Mouse (Mus musculus) bone marrow, adult 2 months (tissue): Measurements from ENCODE around the gene Gabrr3.

Experiments
- CTCF ChIP-seq: fragments of 200-500 bp; IDR thresholded peaks from 2 replicates; pipeline ENCODE4 v1.5.1; 2011; ENCODE audit warnings: low read length, control low read depth; ENCODE audit not compliant: control insufficient read depth, insufficient read depth
- POLR2A ChIP-seq: fragments of 200-500 bp; IDR thresholded peaks from 2 replicates; pipeline ENCODE4 v1.6.1; 2011; ENCODE audit warnings: low read depth, mild to moderate bottlenecking, control low read depth, low read length, borderline replicate concordance; ENCODE audit not compliant: control insufficient read depth

GRCm38 (mm10) chr16:59487975-59488548, 80.9 kb downstream of the Gabrr3 start:
- no peak for TF ChIP-seq CTCF
- no peak for TF ChIP-seq POLR2A
